Mouse (Mus musculus) activated CD4-positive, CD25-positive, alpha-beta regulatory T cell, adult 4 months (primary cell): ENCODE measurements around the gene Cyth2. TPM values are rescaled to one million over a fixed set of nuclear protein-coding genes. Genes with fewer than 3 reads are reported as not detected.

ENCODE experiments used
- ATAC-seq: one replicate; pipeline ENCODE4 v1.8.0; 2017
- polyA plus RNA-seq, 2 experiments: library from polyadenylated mRNA; unstranded; fragments of 100-300 nt; shearing (Covaris generic); gene quantifications; one replicate each; pipeline ENCODE4 v1.2.1; 2017

Cyth2 gene
- polyA plus RNA-seq: 10 to 100 TPM; 13.0 to 14.4 TPM

DNA sequence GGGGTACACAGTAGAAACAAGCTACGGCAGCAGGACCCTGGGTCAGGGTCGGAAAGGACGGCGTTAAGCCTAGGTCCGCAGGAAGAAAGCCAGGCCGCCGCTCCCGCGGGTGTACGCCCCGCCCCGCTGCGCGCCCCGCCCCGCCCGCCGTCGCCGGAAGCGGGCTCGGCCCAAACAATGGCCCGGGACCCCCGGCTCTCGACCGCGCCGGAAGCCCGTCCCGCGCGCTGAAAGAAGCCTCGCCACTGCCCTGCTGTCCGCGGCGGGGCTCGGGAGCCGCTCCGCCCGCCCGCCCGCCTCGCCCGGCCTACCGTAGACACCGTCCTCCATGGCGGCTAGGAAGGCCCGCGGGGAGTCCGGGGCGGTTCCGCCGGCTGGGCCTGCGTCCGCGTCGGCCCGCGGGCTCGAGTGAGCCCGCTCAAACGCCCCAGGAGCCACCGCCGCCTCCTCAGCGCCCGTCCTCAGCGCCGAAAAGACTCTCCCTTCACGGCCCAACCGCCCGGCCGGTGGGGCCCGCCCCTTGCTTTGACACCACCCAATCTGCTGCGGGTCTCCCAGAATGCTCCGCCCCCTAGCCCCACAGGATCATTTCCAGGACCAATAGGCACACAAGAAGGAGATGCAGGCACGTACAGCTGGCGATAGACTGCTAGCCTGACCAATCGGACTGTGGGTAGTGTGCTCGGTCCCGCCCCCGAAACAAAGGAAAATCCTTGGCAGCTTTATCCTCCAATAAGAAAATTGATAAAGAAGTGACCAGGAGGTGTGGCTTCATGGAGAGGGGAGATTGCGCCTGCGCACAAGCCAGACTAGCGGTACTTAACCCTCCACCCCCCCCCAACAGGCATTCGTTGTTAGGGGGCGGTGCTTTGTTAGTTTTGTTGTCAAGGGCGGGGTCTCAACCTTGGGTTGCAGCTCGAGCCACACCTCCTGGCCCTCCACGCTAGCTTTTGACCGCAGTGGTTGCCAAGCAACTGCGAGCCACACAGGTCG lies at the start of gene Cyth2:
Gene Cyth2 (minus strand): TSS at position 795 of the 993 bp plus-strand sequence.
- ATAC-seq: peak; percentile 97

DNA sequence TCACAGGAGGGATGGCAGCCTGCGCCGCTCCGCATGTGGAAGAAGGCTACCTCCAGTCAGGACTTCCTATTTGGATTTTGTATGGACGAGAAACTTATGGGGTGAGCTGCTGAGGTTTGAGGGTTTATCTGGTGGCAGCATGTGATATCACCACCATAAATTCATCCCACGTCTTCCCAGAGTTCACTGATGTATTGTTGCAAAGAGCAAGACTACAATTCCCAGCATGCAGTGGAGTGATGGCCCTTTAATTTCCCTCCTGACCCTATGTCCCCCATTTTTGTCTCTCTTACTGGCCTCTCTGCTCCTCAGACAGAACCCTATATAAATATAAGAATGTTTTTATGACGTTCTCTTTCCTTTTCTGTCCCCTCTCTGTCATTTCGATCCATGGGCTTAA lies 48.4 kb upstream of the Cyth2 start:
- no peak for ATAC-seq

GRCm38 (mm10) chr7:45859008-45859407 lies 44.6 kb upstream of the Cyth2 start:
- no peak for ATAC-seq

- no peak for ATAC-seq
Measured at GRCm38 (mm10) chr7:45856950-45857901, 42.8 kb upstream of the Cyth2 start.

GRCm38 (mm10) chr7:45853089-45853488 lies 38.7 kb upstream of the Cyth2 start:
- ATAC-seq: no peak

GRCm38 (mm10) chr7:45850661-45851060 lies 36.3 kb upstream of the Cyth2 start:
- ATAC-seq: no peak

DNA sequence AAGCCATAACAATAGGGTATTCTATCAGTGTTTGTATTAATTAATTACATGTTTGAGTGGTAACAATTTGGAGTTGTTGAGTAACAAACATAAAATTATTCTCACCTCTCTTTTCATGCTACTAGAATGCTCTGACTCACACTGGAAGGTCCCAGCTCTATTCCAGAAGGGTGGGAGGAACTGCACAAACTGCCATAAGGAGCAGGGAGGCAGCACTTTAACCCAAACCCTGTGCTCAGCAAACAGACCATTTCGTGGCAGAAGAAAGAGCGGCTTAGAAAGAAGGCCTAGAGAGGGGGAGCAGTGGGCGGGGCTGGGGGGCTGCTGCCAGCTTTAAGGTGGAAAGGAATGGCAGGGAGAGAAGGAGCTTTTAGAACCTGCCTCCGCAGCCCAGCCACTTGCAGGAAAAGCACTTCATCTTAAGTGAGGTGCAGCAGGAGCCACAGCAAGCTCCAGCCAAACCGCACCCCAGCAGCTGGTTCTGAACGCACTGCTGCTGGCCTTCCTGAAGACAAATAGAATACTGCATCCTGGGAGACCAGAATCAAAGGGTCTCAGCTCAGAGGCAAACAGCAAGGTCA lies 34.2 kb upstream of the Cyth2 start:
- no peak for ATAC-seq

- no peak for ATAC-seq
Measured at GRCm38 (mm10) chr7:45842950-45843744, 28.8 kb upstream of the Cyth2 start.

DNA sequence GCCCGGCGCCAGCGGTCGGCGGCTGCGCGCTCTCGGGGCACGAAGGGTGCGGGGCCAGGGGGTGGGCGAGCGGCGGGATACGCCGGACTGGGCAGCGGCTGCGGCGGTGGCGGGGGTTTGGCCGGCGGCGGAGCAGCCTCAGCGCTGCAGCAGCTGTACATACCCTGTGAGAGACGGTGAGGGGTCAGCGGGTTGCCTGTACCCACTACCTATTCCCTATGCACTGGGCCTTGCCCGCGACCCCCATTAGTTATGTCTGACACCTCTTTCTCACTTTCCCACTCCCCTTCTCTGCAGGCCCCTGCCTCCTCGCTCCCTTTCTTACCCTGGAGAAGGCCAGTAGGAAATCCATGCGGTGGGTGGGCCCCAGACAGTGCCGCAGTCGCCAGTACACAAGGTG lies 19.5 kb upstream of the Cyth2 start:
- no peak for ATAC-seq

- no peak for ATAC-seq
Measured at GRCm38 (mm10) chr7:45833148-45833790, 18.9 kb upstream of the Cyth2 start.

GRCm38 (mm10) chr7:45832428-45832827 lies 18.0 kb upstream of the Cyth2 start:
- ATAC-seq: no peak

- ATAC-seq: no peak
Measured at GRCm38 (mm10) chr7:45831128-45831525, 16.7 kb upstream of the Cyth2 start.

DNA sequence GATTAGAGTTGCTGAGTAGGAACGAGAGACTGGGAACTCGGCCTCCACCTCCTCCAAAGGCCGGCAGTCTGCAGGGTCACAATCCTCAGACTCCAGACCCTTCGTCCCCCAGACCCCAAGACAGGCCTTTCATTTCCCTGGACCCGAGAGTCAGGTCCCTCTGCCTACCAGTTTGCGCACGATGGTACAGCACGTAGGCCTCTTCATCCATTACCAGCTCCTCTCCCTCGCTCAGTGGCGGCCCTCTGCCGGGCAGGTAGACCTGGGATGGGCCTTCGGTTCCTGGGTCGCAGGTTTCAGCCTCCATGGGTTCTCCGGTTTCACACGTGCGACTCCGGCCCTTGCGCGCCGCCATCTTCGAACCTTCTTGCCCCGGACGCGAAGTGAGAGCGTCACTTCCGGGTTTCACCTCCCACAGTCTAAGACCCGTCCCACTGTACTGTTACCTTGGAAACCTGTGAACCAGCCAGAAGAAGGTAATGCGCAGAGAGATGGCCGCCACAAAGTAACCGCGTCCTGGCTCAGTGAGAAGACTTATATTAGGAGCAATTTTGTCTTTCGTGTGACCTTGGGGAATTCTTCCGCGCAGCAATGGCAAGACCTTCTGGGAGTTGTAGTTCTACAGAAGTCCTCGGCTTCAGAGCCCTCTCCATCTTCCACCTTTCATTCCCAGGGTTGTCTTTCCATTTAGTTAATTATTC lies 16.2 kb upstream of the Cyth2 start, which contains the start of gene Grwd1:
Gene Grwd1 (minus strand): TSS at position 518 of the 701 bp plus-strand sequence.
- ATAC-seq: peak; percentile 99

DNA sequence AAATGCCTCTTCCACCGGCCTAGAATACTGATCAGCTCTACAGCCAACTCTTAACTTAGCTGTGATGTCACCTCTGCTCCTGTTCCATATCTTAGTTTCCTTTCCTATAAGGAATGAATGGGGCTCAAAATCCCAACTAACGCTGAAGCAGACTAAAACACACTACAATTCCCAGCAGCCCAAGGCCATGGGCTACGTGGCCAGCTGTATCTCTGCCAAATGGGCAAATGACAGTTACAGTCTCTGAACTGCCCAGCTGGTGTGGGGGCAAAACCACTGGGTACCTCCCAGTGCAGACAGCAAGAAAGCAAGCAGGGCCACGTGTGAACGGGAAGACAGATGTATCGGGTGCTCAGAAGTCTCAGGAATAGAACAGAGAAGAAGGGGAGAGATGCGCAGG lies 12.2 kb upstream of the Cyth2 start:
- no peak for ATAC-seq

DNA sequence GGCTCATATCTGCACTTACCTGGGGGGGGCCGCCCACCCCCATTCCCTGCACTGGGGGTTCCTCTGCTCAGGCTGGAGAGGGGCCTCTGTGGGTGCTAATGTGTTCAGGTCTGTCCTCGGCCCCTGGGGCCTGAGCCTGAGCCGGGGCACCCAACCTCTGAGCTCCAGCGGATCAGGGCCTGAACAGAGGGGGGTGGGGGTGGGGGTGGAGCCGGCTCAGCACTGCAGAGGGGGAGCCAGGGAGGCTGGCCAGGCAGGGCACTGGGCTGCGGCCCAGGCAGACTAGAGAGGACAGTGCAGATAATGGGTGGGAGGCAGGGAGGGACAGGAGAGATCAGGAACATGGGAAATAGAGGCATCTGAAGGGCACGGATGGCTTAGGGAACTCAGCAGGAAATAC lies 10.2 kb upstream of the Cyth2 start, which contains the start of gene Kcnj14:
Gene Kcnj14 (minus strand): TSS at position 185 of the 400 bp plus-strand sequence.
- ATAC-seq: no peak

- no peak for ATAC-seq
Measured at GRCm38 (mm10) chr7:45820913-45821312, 6.5 kb upstream of the Cyth2 start.

- ATAC-seq: no peak
Measured at GRCm38 (mm10) chr7:45819843-45820242, 5.5 kb upstream of the Cyth2 start.

- ATAC-seq: no peak
Measured at GRCm38 (mm10) chr7:45815984-45816351, 1.6 kb upstream of the Cyth2 start.

- ATAC-seq: no peak
Measured at GRCm38 (mm10) chr7:45815323-45815983, 1.1 kb upstream of the Cyth2 start.

- no peak for ATAC-seq
Measured at GRCm38 (mm10) chr7:45814841-45815240, 460 bp upstream of the Cyth2 start.
